Mouse (Mus musculus): Measurements from ENCODE around the gene Sipa1l3. TPM values are rescaled to one million over a fixed set of nuclear protein-coding genes. Genes with fewer than 3 reads are reported as not detected.

Gene Sipa1l3
- polyA plus RNA-seq (2011; ENCODE audit: insufficient read depth, insufficient read length, low read depth, missing spikeins): 29.4 and 31.0 TPM in 2 replicates

DNA sequence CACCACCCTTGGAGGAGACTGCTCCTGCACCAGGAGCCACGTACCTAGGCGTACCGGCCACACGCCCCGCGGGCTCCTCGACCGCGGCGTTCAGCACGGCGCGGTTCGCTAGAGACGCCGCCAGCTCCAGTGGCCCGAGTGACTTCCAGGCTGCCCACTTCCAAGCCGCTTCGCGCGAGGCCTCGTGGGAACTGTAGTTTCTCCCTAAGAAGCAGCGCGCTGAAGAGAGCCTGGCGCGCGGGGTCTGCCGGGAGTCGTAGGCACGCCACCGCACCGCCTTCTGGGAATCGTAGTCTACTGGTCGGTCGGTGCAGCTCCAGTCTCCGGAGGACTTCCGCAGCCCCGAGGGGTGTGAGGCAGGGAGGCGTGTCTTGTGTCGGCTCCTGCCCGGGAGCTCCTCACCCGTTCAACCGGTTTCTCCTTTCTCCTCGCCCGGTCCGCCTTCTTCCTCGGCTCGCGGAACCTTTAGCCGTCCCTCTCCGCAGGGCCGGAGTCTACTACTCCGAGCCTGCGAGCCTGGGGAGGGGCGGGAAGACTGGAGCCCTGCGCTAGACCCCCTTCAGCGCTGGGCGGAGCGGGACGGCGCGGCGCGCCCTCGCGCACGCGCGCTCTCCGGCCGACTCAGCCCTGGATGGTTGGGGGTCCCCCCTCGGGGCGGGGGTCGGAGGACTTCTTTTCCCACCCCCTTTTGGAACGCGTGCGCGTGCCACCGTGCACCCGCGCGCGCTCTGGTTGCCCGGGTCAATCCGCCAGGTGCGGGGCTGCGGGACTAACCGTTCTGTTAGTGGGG is at the start of gene Sipa1l3:
Gene Sipa1l3 (minus strand): TSS at position 221 of the 790 bp plus-strand sequence.
- Histone ChIP-seq H3K27me3 (ENCODE audit: control insufficient read depth, insufficient read depth, low read length, poor library complexity, severe bottlenecking) (no peaks in the 10 kb centered on the region), H3K4me3 (ENCODE audit: low read depth, low read length) (peak within 1 kb of the TSS; percentile 92), H3K9ac (ENCODE audit: low read depth, poor library complexity, severe bottlenecking) (peak within 1 kb of the TSS; percentile 76), H3K27ac (ENCODE audit: insufficient read depth, low read length) (peak within 1 kb of the TSS; percentile 49), H3K9me3 (replicated peaks; ENCODE audit: control insufficient read depth, insufficient read depth, low read length, poor library complexity, severe bottlenecking) (no peaks in the 10 kb centered on the region), H3K36me3 (ENCODE audit: control insufficient read depth, insufficient read depth, low read length, poor library complexity, severe bottlenecking) (no peaks in the 10 kb centered on the region), H3K4me1 (ENCODE audit: control insufficient read depth, insufficient read depth, low read length) (no peaks in the 10 kb centered on the region)
- TF ChIP-seq EP300 (IDR thresholded peaks at IDR 0.05; ENCODE audit: insufficient read depth, low read depth, low read length) (no peak), CTCF (IDR thresholded peaks at IDR 0.05; ENCODE audit: low read depth, low read length) (no peak), POLR2A (IDR thresholded peaks at IDR 0.05; ENCODE audit: insufficient read depth, low read length) (peak; percentile 21)

DNA sequence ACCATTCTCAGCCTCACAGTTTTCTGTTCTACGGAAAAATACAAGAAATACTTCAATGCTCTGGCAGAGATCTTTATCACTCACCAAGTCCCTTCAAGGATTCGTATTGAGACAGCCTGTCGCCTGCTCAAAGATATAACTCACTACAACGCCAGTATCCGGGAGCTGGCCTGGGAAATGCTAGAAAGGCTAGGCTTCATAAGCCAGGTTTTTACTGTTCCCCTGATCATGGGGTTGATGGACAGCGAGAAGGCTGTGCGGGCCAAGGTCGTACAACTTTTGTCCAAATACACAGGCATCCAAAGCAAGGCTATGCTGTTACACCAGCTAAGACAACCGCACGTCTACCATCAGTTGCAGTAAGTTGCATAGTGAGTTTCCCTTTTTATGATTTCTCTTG is 44.6 kb upstream of the Sipa1l3 start:
- H3K4me3 ChIP-seq (ENCODE audit: low read depth, low read length): no peak overlapping the region
- H3K27ac ChIP-seq (ENCODE audit: insufficient read depth, low read length): no peak overlapping the region
- no peaks in the 10 kb centered on the region for H3K9me3 ChIP-seq (replicated peaks; ENCODE audit: control insufficient read depth, insufficient read depth, low read length, poor library complexity, severe bottlenecking)
- TF ChIP-seq CTCF (IDR thresholded peaks at IDR 0.05; ENCODE audit: low read depth, low read length): no peak
- no peak for TF ChIP-seq EP300 (IDR thresholded peaks at IDR 0.05; ENCODE audit: insufficient read depth, low read depth, low read length)
- TF ChIP-seq POLR2A (IDR thresholded peaks at IDR 0.05; ENCODE audit: insufficient read depth, low read length): no peak
- H3K36me3 ChIP-seq (ENCODE audit: control insufficient read depth, insufficient read depth, low read length, poor library complexity, severe bottlenecking): no peaks in the 10 kb centered on the region
- H3K4me1 ChIP-seq (ENCODE audit: control insufficient read depth, insufficient read depth, low read length): no peaks in the 10 kb centered on the region
- H3K9ac ChIP-seq (ENCODE audit: low read depth, poor library complexity, severe bottlenecking): no peak overlapping the region
- H3K27me3 ChIP-seq (ENCODE audit: control insufficient read depth, insufficient read depth, low read length, poor library complexity, severe bottlenecking): no peaks in the 10 kb centered on the region

DNA sequence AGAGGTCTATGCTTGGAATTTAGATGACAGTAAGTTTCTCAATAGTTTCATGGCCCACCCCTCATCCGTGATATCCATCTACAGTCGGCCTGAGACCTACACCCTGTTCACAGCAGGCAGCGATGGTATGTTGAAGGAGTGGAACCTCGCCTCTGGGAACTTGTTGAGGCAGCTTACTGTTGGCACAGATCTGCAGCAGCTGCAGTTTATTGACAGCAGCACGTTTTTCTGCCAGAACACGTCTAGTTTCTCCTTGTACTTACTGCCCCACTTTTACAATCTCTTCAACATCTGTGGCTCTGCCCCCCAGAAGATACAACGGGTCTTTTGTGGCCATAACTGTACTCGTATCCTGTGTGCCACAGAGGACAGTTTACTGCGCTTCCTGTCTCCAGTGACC is 42.6 kb upstream of the Sipa1l3 start:
- H3K27ac ChIP-seq (ENCODE audit: insufficient read depth, low read length): no peak overlapping the region
- H3K4me1 ChIP-seq (ENCODE audit: control insufficient read depth, insufficient read depth, low read length): no peaks in the 10 kb centered on the region
- H3K9ac ChIP-seq (ENCODE audit: low read depth, poor library complexity, severe bottlenecking): no peak overlapping the region
- no peak for TF ChIP-seq POLR2A (IDR thresholded peaks at IDR 0.05; ENCODE audit: insufficient read depth, low read length)
- H3K4me3 ChIP-seq (ENCODE audit: low read depth, low read length): no peak overlapping the region
- no peaks in the 10 kb centered on the region for H3K36me3 ChIP-seq (ENCODE audit: control insufficient read depth, insufficient read depth, low read length, poor library complexity, severe bottlenecking)
- H3K9me3 ChIP-seq (replicated peaks; ENCODE audit: control insufficient read depth, insufficient read depth, low read length, poor library complexity, severe bottlenecking): no peaks in the 10 kb centered on the region
- no peaks in the 10 kb centered on the region for H3K27me3 ChIP-seq (ENCODE audit: control insufficient read depth, insufficient read depth, low read length, poor library complexity, severe bottlenecking)

DNA sequence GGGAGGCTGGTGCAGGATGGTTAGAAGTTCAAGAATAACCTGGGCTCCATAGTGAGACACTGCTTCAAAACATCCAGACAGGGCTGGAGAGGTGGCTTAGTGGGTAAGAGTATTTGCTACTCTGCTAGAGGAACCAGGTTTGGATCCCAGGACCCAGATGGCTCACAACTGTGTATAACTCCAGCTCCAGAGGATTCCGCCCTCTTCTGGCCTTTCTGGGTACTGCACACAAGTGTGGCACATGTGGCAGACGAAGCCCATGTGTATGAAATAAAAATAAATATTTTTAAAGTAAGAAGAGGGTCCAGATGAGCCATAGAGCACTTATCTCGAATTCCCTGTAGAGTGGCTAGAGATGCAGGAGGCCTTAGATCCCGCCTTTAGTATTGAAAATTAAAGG is 40.8 kb upstream of the Sipa1l3 start:
- Histone ChIP-seq H3K36me3 (ENCODE audit: control insufficient read depth, insufficient read depth, low read length, poor library complexity, severe bottlenecking) (no peaks in the 10 kb centered on the region), H3K27me3 (ENCODE audit: control insufficient read depth, insufficient read depth, low read length, poor library complexity, severe bottlenecking) (no peaks in the 10 kb centered on the region), H3K9ac (ENCODE audit: low read depth, poor library complexity, severe bottlenecking) (no peak overlapping the region), H3K4me1 (ENCODE audit: control insufficient read depth, insufficient read depth, low read length) (no peaks in the 10 kb centered on the region), H3K4me3 (ENCODE audit: low read depth, low read length) (no peak overlapping the region), H3K27ac (ENCODE audit: insufficient read depth, low read length) (no peak overlapping the region), H3K9me3 (replicated peaks; ENCODE audit: control insufficient read depth, insufficient read depth, low read length, poor library complexity, severe bottlenecking) (no peaks in the 10 kb centered on the region)
- TF ChIP-seq EP300 (IDR thresholded peaks at IDR 0.05; ENCODE audit: insufficient read depth, low read depth, low read length): no peak
- TF ChIP-seq CTCF (IDR thresholded peaks at IDR 0.05; ENCODE audit: low read depth, low read length): peak; percentile 65

DNA sequence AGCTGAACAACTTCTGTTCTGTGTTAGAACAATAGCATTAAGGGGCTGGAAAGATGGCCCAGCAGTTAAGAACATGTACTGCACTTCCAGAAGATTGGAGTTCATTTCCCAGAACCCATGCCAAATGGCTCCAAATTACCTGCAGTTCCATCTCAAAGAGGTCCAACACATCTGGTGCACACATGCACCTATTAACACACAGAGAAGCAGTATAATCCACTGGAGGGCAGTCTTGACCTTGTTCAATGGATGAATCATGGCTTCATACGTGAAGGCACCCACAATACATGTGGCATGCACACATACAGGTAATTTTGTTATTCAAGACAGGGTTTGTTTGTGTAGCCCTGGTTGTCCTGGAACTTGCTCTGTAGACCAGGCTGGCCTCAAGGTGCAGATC is 40.3 kb upstream of the Sipa1l3 start:
- Histone ChIP-seq H3K27ac (ENCODE audit: insufficient read depth, low read length) (no peak overlapping the region), H3K9me3 (replicated peaks; ENCODE audit: control insufficient read depth, insufficient read depth, low read length, poor library complexity, severe bottlenecking) (no peaks in the 10 kb centered on the region), H3K36me3 (ENCODE audit: control insufficient read depth, insufficient read depth, low read length, poor library complexity, severe bottlenecking) (no peaks in the 10 kb centered on the region), H3K27me3 (ENCODE audit: control insufficient read depth, insufficient read depth, low read length, poor library complexity, severe bottlenecking) (no peaks in the 10 kb centered on the region), H3K9ac (ENCODE audit: low read depth, poor library complexity, severe bottlenecking) (no peak overlapping the region), H3K4me1 (ENCODE audit: control insufficient read depth, insufficient read depth, low read length) (no peaks in the 10 kb centered on the region), H3K4me3 (ENCODE audit: low read depth, low read length) (no peak overlapping the region)
- no peak for TF ChIP-seq CTCF (IDR thresholded peaks at IDR 0.05; ENCODE audit: low read depth, low read length)
- TF ChIP-seq POLR2A (IDR thresholded peaks at IDR 0.05; ENCODE audit: insufficient read depth, low read length): no peak
- no peak for TF ChIP-seq EP300 (IDR thresholded peaks at IDR 0.05; ENCODE audit: insufficient read depth, low read depth, low read length)

DNA sequence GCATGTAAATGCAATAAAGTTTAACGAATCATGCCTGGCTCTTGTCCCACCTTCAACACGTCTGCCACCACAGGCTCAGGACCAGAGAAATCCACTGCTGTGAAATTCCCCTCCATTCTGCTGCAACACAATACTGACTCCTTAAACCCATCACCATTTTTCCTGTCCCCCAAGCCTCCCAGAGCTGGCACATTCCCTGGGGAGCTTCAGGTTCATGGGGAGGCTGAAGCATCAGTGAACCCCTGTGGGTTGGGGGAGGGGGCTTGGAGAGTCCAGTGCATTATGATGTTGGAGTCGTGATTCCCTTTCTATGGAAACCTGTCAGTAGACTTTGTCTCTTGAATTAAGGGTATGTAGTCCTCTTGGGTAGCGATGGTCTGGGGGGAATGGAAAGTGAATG is 37.8 kb upstream of the Sipa1l3 start:
- Histone ChIP-seq H3K36me3 (ENCODE audit: control insufficient read depth, insufficient read depth, low read length, poor library complexity, severe bottlenecking) (no peaks in the 10 kb centered on the region), H3K4me1 (ENCODE audit: control insufficient read depth, insufficient read depth, low read length) (no peaks in the 10 kb centered on the region), H3K27me3 (ENCODE audit: control insufficient read depth, insufficient read depth, low read length, poor library complexity, severe bottlenecking) (no peaks in the 10 kb centered on the region), H3K9ac (ENCODE audit: low read depth, poor library complexity, severe bottlenecking) (no peak overlapping the region), H3K9me3 (replicated peaks; ENCODE audit: control insufficient read depth, insufficient read depth, low read length, poor library complexity, severe bottlenecking) (no peaks in the 10 kb centered on the region; the same call in 1 of the 2 replicates), H3K27ac (ENCODE audit: insufficient read depth, low read length) (no peak overlapping the region), H3K4me3 (ENCODE audit: low read depth, low read length) (no peak overlapping the region)
- TF ChIP-seq CTCF (IDR thresholded peaks at IDR 0.05; ENCODE audit: low read depth, low read length): no peak
- TF ChIP-seq POLR2A (IDR thresholded peaks at IDR 0.05; ENCODE audit: insufficient read depth, low read length): no peak
- TF ChIP-seq EP300 (IDR thresholded peaks at IDR 0.05; ENCODE audit: insufficient read depth, low read depth, low read length): no peak
